Mouse (Mus musculus) neutrophil, adult 5-6 weeks (primary cell): ENCODE results near the gene Tex10. TPM values are rescaled to one million over a fixed set of nuclear protein-coding genes. Genes with fewer than 3 reads are reported as not detected.
"Not testable (repeated sequence)": the region's sequence is repeated elsewhere in the genome, so short reads cannot be mapped to it uniquely, and the experiment has no call there.

ENCODE experiments used
- ATAC-seq: fragments of 151-379, 151-347 bp; 2 replicates; pipeline ENCODE4 v1.8.0; 2017; ENCODE audit warnings: mild to moderate bottlenecking, moderate TSS enrichment; ENCODE audit not compliant: insufficient number of reproducible peaks, poor library complexity, low FRiP score, severe bottlenecking; ENCODE audit errors: extremely low read depth
- total RNA-seq: library from RNA; stranded (forward); fragments of 200-1000 nt; gene quantifications from 2 replicates; pipeline ENCODE4 v1.2.3, GENCODE M21; 2017

Tex10 gene
- total RNA-seq, 1 experiment from 2014 or later: 48.6 TPM

GRCm38 (mm10) chr4:48407350-48408039 is 65.8 kb downstream of the Tex10 start:
- peak; percentile 58; the same call in 1 of the 2 replicates for ATAC-seq

GRCm38 (mm10) chr4:48405724-48406491 is 67.4 kb downstream of the Tex10 start:
- ATAC-seq: not testable (repeated sequence)

GRCm38 (mm10) chr4:48403066-48403640 is 70.1 kb downstream of the Tex10 start:
- ATAC-seq: no peak

DNA sequence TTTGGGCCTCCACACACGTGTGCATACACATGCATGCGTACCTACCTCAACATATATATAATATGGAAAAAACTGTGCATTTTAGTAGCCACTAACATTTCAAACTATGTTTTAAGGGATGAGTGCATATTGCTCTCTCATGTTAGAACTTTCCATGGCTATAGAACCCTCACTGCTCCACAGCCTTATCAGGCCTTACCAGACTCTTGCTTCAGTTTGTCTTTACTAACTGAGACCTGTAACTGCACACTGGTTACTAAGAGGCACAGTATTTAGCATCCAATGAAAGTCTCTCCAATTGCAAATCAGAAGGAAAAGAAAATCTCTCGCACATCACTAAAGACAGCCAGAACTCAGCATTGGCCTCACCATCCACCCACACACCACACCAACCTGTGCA is 76.3 kb downstream of the Tex10 start:
- no peak for ATAC-seq

DNA sequence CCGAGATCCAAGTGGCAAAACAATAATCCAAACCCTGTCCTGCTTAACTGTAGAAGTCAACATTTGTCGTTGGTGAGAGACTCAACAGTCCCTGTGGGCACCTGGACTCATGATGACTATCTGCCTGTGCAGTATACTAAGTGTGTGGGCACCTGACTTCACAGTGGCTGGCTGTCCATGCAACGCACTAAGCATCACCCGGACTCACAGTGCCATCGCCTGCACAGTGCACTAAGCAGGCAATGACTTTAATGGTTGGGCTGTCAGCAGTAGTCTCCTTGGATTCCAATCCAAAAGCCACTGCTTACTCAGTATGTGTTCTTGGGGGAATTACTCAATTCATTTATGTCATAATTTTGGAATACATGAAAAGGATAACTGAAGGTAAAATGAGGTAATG is 90.8 kb downstream of the Tex10 start:
- no peak for ATAC-seq

DNA sequence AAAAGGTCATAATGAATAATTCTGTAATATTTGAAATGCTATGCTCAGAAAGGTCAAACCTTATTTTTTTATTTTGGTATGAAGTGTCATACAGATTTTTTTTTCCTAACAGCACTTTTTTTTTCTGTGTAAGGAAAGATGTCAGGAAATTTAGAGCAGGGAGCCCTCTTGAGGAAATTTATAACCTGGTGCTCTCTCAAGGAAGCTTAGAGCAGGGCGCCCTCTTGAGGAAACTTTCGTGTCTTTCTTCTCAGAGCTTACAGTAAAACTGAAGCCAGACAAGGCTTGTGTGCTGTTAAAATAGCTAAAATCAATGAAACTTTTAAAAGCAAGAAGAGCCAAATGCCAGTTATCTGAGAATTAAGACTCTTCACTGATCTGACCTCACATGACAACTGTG is 92.3 kb downstream of the Tex10 start:
- no peak for ATAC-seq

Other genes with a start within 250 kb of the Tex10 start
- gene Erp44, start 193.9 kb downstream of the Tex10 start, total RNA-seq: 53.9 and 59.2 TPM in 2 replicates
- gene Invs, start 193.7 kb downstream of the Tex10 start, total RNA-seq: 10.6 and 12.2 TPM in 2 replicates
- 1.8 and 2.7 TPM in 2 replicates for gene Msantd3, start 66.5 kb upstream of the Tex10 start, total RNA-seq
- 0.23 TPM in 1 of 2 replicates, not detected in the other for gene Tmeff1, start 111.7 kb upstream of the Tex10 start, total RNA-seq
- gene Cavin4, start 190.1 kb upstream of the Tex10 start, total RNA-seq: not detected in 2 replicates